9 mouse cellular contexts compared by ENCODE assay signal in genomic region chr9:97011454-97012195, GRCm38 (mm10). TPM values are rescaled to one million over a fixed set of nuclear protein-coding genes. Genes with fewer than 3 reads are reported as not detected.
DNase-seq lines count a peak whose midpoint lies in the region; ATAC-seq and TF ChIP-seq lines count a peak whose summit lies in the region.
"Had no signal": no experiment of that assay in that cellular context is flagged by ENCODE, and none has a peak within 500 bp of the region (broad histone marks: within the 10 kb centered on the region; RNA-seq: fewer than 3 reads in every experiment).

No protein-coding gene starts in this region.

- peaks cover 16% of the 10 kb centered on the region; the same call in 1 of the 2 replicates for H3K9me3 ChIP-seq in embryonic facial prominence, embryonic 14.5 days (ENCODE audit: control insufficient read depth, low read length)
- no peaks in the 10 kb centered on the region for H3K9me3 ChIP-seq in neural tube, embryonic 14.5 days (ENCODE audit: control insufficient read depth, low read length)

- H3K36me3 ChIP-seq in embryonic facial prominence, embryonic 14.5 days (ENCODE audit: control insufficient read depth, insufficient read depth, low read length): no peaks in the 10 kb centered on the region
- no peaks in the 10 kb centered on the region for H3K36me3 ChIP-seq in neural tube, embryonic 14.5 days (ENCODE audit: control insufficient read depth, insufficient read depth, low read length)
- H3K36me3 ChIP-seq: G1E had no signal

- peaks cover 13% of the 10 kb centered on the region for H3K4me1 ChIP-seq in embryonic facial prominence, embryonic 14.5 days (ENCODE audit: control insufficient read depth, insufficient read depth, low read length)
- H3K4me1 ChIP-seq in neural tube, embryonic 14.5 days (ENCODE audit: control insufficient read depth, insufficient read depth, low read length): peaks cover 49% of the 10 kb centered on the region

- TF ChIP-seq CTCF in layer of hippocampus, adult 2 months (conservative IDR thresholded peaks at IDR 0.05): no peak

- no peak overlapping the region for H3K4me3 ChIP-seq in embryonic facial prominence, embryonic 14.5 days (ENCODE audit: low read depth, low read length)
- no peak overlapping the region for H3K4me3 ChIP-seq in layer of hippocampus, adult 2 months
- H3K4me3 ChIP-seq in neural tube, embryonic 14.5 days (ENCODE audit: low read depth, low read length): no peak overlapping the region

- no peak overlapping the region for H3K4me2 ChIP-seq in embryonic facial prominence, embryonic 14.5 days (ENCODE audit: low read depth, low read length)
- H3K4me2 ChIP-seq in neural tube, embryonic 14.5 days (ENCODE audit: low read depth, low read length): no peak overlapping the region

- no peak overlapping the region for H3K27ac ChIP-seq in embryonic facial prominence, embryonic 14.5 days (replicated peaks; ENCODE audit: low read depth, low read length)
- H3K27ac ChIP-seq in layer of hippocampus, adult 2 months: peak overlapping the region; percentile 29; the same call in 1 of the 2 replicates
- H3K27ac ChIP-seq in neural tube, embryonic 14.5 days (ENCODE audit: low read depth, low read length): peak overlapping the region; percentile 41; the same call in 1 of the 2 replicates

- peak; percentile 27 for DNase-seq in layer of hippocampus, adult 11-12 months (ENCODE audit: low spot score)
- no peak for DNase-seq in layer of hippocampus, adult 9-10 months (ENCODE audit: low spot score)
- peak; percentile 52 for DNase-seq in embryonic facial prominence, embryonic 14.5 days (ENCODE audit: low spot score)
- peak; percentile 49 to 53 for DNase-seq in layer of hippocampus, adult 2 months (ENCODE audit: low spot score in 2 of 2)
- no peak for DNase-seq in spleen, postnatal 4 days (ENCODE audit: low spot score in 2 of 2)
- DNase-seq in liver: no peak

- no peak overlapping the region for H3K9ac ChIP-seq in embryonic facial prominence, embryonic 14.5 days (ENCODE audit: low read depth, low read length)
- H3K9ac ChIP-seq in neural tube, embryonic 14.5 days (replicated peaks; ENCODE audit: low read depth, low read length): no peak overlapping the region

- peaks cover 4% of the 10 kb centered on the region for H3K27me3 ChIP-seq in embryonic facial prominence, embryonic 14.5 days (replicated peaks; ENCODE audit: control insufficient read depth, insufficient read depth, low read length)
- no peaks in the 10 kb centered on the region for H3K27me3 ChIP-seq in neural tube, embryonic 14.5 days (ENCODE audit: control insufficient read depth, insufficient read depth, low read length)

- ATAC-seq in embryonic facial prominence, embryonic 14.5 days (ENCODE audit: low read depth): no peak
- ATAC-seq in neural tube, embryonic 14.5 days (ENCODE audit: low read depth): peak; percentile 29
- no peak for ATAC-seq in inflammation-experienced regulatory T-cells, adult 6 months

- 42% methylated on average over 15 of the region's 15 CpGs for WGBS in embryonic facial prominence, embryonic 14.5 days
- WGBS in neural tube, embryonic 14.5 days: 28% methylated on average over 15 of the region's 15 CpGs

RNA-seq across cellular contexts. Expression of gene Spsb4, which starts 7.0 kb away (rescaled TPM):
- polyA plus RNA-seq in embryonic facial prominence, embryonic 14.5 days (2014; fragmentation: Nextera tagmentation; extraction: Ambion mirVana): 12.6 and 15.0 TPM in 2 replicates
- 1 to 10 TPM; 4.9 to 5.1 TPM for total RNA-seq in layer of hippocampus, adult 2 months (2021)
- polyA plus RNA-seq in neural tube, embryonic 14.5 days (2014; fragmentation: Nextera tagmentation; extraction: Ambion mirVana): 22.9 and 29.7 TPM in 2 replicates
- polyA plus RNA-seq in inflammation-experienced regulatory T-cells, adult 6 months (2017; shearing (Covaris generic)): under 1 TPM in 1 of 3 experiments, not detected in 2; 0.16 TPM
- total RNA-seq: G1E had no signal
- polyA plus RNA-seq: G1E had no signal

Comparison
In these comparisons a context has a peak if more than half of its experiments do, and no peak if none do; other contexts are left out.
1. DNase-seq: peak in layer of hippocampus, adult 11-12 months (single experiment), embryonic facial prominence, embryonic 14.5 days (single experiment) and layer of hippocampus, adult 2 months (2 of 2); none in layer of hippocampus, adult 9-10 months (single experiment), spleen, postnatal 4 days (0 of 2) and liver (single experiment).
2. RNA of gene Spsb4, which starts 7.0 kb away (polyA plus RNA-seq): 22.9 to 29.7 TPM in neural tube, embryonic 14.5 days and 12.6 to 15.0 TPM in embryonic facial prominence, embryonic 14.5 days; 0.16 TPM in inflammation-experienced regulatory T-cells, adult 6 months; every median in the first group is over 10 times any median in the second.